Mouse (Mus musculus) monocyte, adult 5-6 weeks (primary cell): ENCODE results near the gene Nectin1. TPM values are rescaled to one million over a fixed set of nuclear protein-coding genes. Genes with fewer than 3 reads are reported as not detected.

ENCODE experiments used
- ATAC-seq: fragments of 153-309, 156-312 bp; replicated peaks from 2 replicates; pipeline ENCODE4 v1.8.0; 2017; ENCODE audit warnings: mild to moderate bottlenecking; ENCODE audit not compliant: low TSS enrichment, insufficient number of reproducible peaks, severe bottlenecking, poor library complexity, low FRiP score
- total RNA-seq: library from RNA; stranded (forward); fragments of 200-1000, 200-491, 200-594 nt; gene quantifications from 3 replicates; pipeline ENCODE4 v1.2.3, GENCODE M21; 2017

The Nectin1 gene
- total RNA-seq, 1 experiment from 2014 or later: 7.2 TPM

DNA sequence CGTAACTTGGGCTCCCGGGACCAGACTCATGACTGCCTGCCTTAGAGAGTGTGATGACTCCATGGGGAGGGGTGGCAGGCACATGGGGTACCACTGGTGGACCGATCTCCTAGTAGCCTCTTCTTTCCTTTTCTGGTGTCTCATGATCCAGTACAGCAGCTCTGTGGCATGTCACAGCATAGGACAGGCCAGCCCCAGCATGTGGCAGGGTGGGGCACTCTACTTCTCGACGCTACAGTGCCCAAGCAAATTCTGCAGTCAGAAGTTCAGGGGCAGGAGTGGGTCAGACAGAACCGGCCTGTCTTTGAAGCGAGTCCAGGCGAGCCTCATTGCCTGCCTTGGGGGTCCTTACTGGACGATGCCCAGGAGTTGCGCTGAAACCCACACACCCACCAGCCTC, 13.4 kb downstream of the Nectin1 start:
- ATAC-seq: no peak

DNA sequence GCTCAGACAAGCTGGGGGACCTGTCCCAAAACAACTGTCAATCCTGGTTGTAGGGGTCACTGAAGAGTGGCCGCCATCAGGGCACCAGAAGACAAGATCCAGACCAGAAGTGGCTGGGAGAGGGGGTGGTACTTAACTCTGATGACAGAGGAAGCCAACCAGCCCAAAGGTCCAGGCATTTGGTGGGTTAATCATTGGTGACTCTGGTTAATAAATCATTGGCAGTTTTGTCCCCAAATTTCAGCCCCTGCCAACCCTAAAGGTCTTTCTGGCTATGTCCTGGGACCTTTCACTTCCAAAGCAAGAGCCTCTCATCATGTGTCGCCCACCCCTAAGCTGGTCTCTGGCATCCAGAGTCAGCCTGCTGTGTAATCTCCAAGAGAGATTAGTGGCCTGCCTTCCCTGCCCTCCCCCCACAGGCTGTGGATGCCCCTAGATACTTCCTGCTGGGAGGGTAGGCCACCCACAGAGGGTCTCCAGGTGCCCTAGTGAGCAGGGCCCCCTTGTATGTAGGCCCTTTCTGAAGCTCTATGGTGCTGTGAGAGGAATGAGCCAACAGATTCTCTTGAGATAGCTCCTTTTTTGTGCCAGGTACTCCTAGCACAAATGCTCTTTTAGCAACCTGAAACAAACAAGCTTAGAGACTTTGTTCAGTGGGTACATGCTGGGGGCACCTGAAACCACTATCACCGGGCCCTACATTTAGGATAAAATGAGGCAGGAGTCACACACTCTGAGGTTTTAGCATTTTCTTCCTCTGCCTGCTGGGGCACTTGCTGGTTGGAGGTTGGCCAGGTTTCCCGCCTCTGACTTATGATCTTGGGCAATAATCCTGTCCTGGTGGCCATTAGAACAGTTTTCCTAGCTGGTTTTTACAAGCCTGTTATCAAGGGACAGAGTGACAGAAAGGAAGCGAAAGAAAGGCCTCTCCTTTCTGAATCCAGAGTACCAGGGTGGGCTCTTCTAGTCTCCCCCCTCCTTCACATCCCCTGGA, 14.5 kb downstream of the Nectin1 start:
- ATAC-seq: no peak

DNA sequence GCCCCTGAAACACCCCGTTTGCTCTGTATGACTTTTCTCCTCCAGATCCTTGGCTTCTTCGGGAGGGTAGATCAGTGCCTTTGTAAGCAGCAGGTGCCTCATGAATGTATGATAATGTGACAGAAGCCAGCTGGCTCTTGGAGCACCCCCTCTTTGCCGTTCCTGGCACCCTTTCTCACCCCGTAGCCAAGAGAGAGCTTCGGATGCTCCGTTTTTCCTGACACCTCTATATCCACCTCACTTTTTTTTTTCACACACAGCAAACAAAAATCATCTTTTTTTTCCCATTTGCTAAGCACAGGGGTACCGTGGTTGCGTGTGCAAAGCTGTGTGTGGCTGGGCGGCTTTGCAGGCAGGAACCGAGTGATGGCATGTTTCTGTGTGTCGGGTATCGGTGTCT, 16.3 kb downstream of the Nectin1 start:
- ATAC-seq: no peak

DNA sequence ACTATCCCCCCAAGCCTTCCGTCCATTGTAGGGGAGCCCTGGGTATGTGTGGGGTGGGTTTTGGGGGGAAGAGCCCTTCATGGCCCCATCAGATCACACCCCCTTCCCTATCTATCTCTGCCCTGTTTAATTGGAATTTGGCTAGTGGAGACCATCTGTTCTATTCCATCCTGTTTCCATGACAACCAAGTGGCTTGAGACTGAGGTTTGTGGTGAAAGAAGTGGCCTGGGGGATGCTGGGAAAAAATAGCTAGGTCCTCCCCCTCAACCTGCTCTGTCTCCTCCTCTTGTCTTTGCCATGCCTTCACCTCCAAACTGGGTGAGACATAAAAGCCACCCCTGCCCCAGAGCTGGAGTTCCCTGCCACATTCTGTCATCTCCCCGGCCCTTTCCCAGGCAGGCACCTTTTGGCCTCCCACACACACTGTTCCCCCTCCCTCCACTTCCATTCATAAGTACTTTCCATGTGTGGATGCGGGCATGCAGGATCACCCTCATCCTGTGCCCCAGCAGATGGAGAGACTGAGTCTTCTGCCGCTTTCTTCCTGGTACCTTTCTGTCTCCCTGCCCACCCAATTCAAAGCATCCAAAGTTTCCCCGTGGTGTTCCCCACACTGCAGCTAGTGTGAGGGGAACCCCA, 17.5 kb downstream of the Nectin1 start:
- no peak for ATAC-seq

DNA sequence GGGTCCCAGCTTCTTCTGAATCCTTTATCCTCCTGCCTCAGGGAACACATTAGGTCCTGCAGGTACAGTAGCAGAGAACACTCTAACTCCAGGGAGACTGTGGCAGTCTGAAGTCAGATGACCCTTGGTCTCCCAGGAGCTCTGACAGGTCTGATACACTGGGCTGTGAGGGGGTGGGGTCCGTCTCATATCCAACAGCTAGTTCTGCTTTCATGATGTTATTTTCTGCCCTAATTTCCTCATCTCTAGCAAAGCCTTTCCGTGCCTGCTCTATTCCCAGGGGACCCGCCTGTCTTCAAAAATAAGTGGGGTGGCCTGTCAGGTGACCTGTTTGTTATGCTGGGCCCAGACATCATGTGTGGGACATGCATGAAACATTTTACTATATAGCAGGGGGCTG, 18.2 kb downstream of the Nectin1 start:
- ATAC-seq: peak; percentile 56

DNA sequence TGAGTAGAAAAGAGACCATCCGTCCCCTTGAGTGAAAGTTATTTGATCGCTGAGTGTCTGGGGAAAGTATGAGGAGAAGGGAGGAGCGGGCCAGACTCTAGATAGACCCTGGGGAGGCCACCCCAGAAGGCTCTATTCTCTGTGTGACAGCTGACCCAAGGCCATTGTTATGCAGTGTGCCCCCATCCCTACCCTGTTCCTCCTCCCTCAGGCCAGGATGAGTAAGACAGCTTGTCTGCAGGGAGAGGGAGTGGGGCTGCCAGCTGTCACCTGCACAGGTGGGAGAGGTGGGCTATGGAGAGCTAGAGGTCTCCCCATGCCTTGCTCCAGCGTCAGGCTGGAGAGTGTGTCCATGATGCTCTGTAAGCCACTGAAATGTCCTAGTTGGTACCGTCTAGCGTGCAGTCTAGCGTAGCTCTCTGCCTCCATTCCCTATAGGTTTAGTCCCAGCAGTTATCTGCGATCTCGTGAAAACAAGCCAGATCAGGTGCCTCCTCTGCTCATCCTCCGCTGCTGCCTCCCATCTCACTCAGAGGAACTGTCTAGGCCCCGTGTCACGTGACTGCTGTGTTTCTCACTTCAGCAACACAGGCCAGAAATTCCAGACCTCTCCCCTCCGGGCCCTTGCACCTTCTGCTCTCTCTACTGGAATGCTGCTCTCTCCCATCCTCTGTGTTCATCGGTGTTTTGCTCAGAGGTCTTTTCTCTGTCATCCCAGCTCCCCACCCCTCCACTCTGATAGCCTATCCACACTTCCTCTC, 21.8 kb downstream of the Nectin1 start:
- ATAC-seq: no peak

DNA sequence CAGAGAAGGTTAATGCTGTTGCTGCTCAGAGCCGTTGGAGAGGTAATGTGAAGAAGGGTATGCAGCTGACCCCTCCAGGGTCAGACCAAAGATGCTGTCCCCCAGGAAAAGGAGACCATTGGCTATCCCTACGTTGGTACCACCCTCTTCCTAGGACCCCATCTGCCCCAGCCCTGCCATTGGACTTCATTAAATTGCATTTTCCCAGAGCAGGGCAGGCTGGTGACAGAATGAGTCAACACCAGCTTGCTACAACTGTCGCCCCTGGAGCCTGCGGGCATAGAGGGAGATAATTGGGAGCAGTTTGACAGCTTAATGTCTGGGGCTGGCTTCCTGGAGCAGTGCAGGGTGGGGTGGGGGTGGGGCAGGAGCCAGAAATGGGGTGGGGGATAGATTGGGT, 25.0 kb downstream of the Nectin1 start:
- no peak for ATAC-seq

DNA sequence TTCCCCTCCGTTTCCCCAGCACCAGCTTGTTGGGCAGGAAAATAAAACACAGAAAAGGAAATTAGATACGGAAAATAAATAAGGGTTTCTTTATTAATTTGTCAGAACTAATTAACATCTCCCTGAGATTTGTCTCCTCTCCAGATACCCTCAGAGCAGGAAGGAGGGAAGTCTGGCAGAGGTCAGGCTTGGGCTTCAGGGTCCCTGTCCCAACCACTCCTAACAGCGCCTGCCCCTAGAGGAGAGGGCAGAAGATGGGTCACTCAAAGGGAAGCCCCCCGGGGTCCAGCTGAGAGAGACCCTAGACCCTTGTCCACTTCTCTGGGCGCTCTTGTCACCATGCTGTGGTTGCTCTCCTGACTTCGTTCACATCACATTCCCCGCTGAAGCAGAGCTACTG, 25.4 kb downstream of the Nectin1 start:
- ATAC-seq: no peak

DNA sequence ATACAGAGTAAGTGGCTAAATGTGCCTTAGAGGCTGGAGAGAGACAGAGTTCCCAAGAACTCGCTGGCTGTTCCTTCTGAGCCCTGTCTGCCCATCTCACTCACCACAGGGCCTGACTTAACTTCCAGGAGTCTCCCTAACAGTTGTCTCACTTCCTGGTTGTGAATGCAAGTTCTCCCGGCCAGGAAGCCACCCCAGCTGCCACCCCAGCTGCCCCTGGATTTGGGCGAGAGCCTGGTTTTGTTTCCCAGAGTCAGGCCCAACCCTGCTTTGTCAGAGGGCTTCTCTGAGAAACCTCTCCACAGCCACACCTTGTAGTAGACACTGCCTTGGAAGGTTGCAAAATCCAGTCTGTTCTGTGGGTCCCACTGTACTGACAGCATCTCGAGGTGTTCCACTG, 26.2 kb downstream of the Nectin1 start:
- no peak for ATAC-seq

DNA sequence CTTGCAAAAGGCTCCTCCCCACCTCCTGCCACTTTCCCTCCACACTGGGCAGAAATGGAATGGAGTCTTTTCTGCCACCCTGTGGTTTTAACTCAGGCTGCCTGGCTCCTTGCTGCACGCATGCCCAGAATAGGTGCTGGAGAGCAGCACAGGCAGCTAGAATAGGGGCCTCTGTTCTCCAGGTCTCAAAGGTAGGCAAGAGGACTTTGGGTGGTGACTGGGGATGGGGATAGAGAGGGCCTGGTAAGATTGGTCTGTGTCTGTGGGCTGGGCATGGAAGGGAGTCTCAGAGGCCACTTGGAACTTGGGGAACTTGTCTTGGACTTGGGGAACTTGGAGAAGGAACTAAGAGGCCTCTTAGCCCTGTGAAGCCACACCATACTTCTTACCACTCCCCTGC, 27.3 kb downstream of the Nectin1 start:
- peak; percentile 25; the same call in 1 of the 2 replicates for ATAC-seq

DNA sequence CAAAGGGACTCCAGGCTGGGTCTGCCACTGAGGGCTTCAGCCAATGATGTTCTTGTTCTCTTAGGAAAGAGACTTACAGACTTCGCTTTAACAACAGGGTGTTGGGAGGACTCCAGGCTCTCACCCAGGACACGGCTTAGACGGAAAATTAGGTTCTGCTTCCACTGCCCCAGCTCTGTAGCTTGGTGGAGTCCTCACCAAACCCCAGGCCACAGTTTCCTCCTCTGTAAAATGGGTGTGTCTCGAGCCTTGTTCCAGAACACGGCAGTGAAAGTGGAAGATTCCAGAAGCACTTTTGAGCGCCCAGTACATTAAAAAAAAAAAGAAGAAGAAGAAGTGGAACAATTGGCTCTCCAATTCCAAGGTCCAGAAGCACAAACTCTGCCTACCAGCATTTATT, 28.7 kb downstream of the Nectin1 start:
- ATAC-seq: peak; percentile 53

DNA sequence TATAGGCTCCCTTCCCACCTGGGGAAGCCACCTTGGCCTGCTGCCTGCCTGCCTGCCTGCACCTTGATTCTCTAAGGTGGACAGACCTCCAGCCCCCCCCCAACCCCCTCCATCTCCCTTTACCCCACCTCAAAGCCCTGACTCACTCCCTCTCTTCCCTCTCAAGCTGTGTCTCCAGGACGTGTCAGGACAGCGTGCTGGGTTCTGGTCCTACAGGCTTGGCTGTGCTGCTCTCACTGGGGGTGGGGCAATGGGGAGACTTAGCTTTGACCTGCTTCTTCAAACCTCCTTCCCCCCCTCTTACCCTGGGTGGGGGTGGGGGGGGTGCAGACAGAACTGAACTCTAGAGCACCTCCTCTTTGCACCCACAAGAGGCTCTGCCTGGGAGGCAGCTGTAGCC, 29.7 kb downstream of the Nectin1 start:
- ATAC-seq: no peak

DNA sequence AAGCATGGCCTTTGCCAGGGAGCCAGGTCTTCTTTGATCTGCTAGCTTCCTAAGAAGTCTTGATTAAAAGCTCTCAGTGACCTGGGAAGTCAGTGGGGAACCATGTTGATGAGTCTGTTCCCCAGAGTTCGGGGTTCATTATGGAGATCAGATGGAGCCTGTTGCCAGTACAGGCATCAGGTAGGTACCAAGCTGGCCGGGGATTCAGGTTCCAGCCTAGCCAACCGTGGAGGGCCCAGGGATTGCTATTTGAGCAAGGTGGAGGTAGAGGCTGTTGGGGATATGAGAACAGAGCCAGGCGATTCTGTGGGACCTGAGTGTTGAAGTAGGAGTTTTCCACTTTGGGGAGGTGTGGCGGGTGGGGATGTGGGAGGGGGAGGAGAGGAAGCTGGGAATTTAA, 30.6 kb downstream of the Nectin1 start:
- no peak for ATAC-seq

DNA sequence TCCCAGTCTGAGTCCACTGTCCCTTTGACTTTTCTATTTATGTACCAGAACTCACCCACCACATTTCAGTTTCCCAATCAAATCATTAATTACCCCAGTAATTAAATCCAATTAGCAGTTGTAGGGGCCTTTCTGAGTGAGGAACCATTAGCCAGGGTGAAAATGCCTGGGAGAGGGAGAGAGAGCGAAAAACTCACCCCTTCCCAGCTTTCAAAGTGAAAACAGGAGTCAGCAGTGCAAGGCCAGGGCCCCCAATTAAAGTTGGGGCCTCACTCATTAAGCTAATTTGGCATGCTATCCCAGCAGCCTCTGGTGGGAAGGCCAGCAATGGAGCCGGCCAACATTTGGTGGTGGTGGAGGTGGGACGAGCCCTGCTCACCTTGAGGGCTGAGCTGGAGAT, 32.4 kb downstream of the Nectin1 start:
- ATAC-seq: no peak

DNA sequence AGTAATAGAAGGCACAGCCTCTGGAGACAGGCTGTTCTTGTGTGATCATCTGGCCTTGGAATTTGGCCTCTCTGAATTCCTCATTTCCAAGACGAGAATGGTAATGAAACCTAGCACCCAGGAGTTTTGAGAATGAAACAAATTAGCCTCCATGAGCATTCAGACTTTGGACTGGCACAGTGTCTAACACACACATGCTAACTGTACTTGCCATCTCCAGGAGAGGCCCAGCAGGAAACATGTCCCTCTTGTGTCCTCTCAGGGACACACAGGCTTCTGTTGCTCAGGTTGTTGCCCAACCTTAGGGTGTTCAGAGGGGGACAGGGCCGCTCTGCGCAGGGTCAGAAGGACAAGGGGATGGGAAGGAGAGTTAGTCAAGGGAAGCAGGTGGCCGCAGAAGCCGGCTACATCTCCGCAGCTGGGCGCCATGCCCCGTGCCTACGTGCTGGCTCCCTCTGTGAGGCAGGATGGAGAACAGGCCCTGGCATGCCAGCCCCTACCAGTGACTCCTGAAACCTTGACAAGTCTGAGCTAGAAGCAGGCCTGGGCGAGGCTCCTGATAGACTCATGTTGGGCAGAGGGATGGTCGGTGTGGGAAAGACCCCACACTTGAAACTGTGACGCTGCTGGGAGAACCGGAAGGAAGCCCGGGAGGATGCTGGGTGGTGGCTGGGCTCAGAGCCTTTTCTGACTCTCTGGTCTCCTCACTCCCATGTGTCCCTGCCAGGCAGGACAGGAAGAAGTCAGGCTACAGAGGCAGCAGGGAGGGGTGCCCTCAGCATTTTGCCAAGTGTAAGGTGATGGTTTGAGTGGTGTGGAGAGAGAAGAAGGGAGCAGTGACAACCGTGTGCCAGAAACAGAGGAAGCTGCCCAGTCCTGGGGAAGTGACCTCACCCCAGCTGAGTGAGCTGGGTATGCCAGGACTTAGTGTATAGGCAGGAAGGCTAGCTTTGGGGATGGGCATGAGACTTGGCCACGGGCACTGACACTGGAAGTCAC, 33.9 kb downstream of the Nectin1 start:
- no peak for ATAC-seq

DNA sequence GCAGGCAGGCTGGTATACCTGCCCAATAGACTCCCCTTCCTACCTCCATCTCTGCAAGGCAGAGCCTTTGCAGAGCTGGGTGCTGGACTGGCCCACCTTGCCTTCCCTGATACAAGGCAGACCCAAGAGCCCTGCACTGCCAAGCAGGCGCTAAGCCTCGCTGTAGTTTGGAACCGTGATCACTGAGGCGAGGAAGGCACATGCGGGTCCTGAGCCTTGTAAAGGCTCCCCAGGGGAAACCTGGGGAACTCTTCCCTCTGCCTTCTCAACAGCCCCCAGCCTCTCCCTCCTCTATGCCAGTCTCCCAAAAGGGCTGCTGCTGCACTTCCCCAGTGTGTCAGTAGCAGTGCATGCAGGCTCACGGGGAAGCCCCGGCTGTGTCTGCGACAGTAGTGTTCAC, 37.1 kb downstream of the Nectin1 start:
- ATAC-seq: no peak

DNA sequence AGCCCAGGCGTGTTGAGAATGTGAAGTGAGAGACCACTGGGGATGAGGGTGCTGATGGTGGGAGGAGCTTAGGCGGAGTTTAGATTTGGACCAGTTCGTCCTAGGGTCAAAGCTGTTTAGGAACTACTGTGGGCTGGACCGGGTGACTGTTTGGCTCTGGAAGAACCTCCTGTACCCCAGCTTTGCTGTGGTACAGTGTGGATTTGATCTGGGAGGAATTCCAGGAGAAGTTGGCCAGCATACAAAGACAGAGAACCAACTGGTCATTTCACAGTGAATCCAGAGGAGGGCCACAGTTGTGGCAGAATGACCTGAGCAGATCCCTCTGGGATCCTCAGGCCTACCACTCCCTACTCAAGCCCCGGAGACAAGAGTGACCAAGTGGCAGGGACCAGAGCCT, 38.6 kb downstream of the Nectin1 start:
- ATAC-seq: no peak

DNA sequence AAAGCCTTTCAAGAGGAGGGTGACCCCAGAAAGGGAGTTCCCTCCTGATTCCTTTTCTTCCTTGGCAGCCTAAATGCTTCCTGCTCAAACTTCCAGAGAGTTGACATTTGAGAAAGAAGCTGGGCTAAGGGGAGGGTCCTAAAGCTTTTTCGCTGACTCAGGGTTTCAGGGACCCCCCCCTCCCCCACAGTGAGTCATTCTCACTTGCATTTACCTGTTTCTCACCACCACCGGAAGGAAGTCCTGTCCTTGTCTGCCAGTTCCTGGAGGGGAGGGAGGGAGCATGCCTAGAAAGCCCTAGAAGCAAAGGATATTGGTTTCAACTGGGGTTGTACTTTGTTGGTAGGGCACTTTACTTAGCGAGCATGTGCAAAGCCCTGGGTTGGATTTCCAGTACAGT, 40.2 kb downstream of the Nectin1 start:
- ATAC-seq: no peak
